Mouse (Mus musculus) spleen, adult 10 weeks (tissue): ENCODE results near the gene Olfr297. TPM values are rescaled to one million over a fixed set of nuclear protein-coding genes. Genes with fewer than 3 reads are reported as not detected.

ENCODE experiments used
- polyA plus RNA-seq: library from polyadenylated mRNA; stranded (reverse); fragments of 350-450 nt; fragmentation: Illumina TruSeq; extraction: RNeasy Lipid Tissue Mini Kit (QIAGEN cat#74804); gene quantifications from one replicate; pipeline ENCODE4 v1.2.3, GENCODE M21; 2015; ENCODE audit warnings: low replicate concordance; ENCODE audit not compliant: insufficient read depth

Gene Olfr297
- polyA plus RNA-seq = not detected

GRCm38 (mm10) chr7:86519668-86520067, at the start of gene Olfr297:
Gene Olfr297, plus strand, starts transcription at chr7:86519968.

DNA sequence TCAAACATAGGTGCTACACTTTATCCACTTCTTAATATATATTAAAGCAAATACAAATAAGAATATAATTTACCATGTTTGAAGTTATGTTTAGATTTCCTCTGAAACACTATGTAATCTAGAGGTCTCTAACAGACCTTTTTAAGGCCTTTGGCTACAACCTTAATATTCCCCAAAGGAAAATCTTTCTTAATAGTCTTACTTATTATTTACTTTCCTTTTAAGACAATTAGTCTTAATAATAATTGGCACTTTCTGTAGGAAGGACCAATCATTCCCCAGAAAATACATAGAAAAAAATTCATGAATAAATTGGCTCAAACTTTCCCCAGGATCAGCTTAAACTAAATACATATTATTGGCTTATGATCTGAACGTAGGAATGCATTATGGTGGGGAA, 27.4 kb upstream of the Olfr297 start, which contains the start of gene Olfr298:
Gene Olfr298 (minus strand): TSS at position 101 of the 400 bp plus-strand sequence.

Other genes with a start within 250 kb of the Olfr297 start
- gene Olfr310, start 242.8 kb upstream of the Olfr297 start, polyA plus RNA-seq = not detected
- not detected for gene Olfr309, start 206.3 kb upstream of the Olfr297 start, polyA plus RNA-seq
- gene Olfr308, start 194.3 kb upstream of the Olfr297 start, polyA plus RNA-seq = not detected
- not detected for gene Olfr307, start 182.4 kb upstream of the Olfr297 start, polyA plus RNA-seq
- not detected for gene Olfr305, start 153.0 kb upstream of the Olfr297 start, polyA plus RNA-seq
- not detected for gene Olfr304, start 133.3 kb upstream of the Olfr297 start, polyA plus RNA-seq
- gene Olfr303, start 122.2 kb upstream of the Olfr297 start, polyA plus RNA-seq = not detected
- gene Olfr301, start 116.1 kb upstream of the Olfr297 start, polyA plus RNA-seq = not detected
- not detected for gene Olfr299, start 60.0 kb upstream of the Olfr297 start, polyA plus RNA-seq
- not detected for gene Olfr298, start 27.5 kb upstream of the Olfr297 start, polyA plus RNA-seq
- not detected for gene Olfr295, start 63.9 kb downstream of the Olfr297 start, polyA plus RNA-seq
- gene Olfr294, start 96.7 kb downstream of the Olfr297 start, polyA plus RNA-seq = not detected
- gene Olfr293, start 129.1 kb downstream of the Olfr297 start, polyA plus RNA-seq = not detected
- gene Olfr292, start 168.4 kb downstream of the Olfr297 start, polyA plus RNA-seq = not detected